Mouse (Mus musculus) CH12.LX (cell line): ENCODE measurements around the gene Vldlr. TPM values are rescaled to one million over a fixed set of nuclear protein-coding genes. Genes with fewer than 3 reads are reported as not detected.

ENCODE experiments used
- DNase-seq: peaks from one replicate; pipeline ENCODE4 v3.0.0-alpha.2; 2013; ENCODE audit errors: extremely low read depth
- H3K27ac ChIP-seq: 2 replicates; pipeline ENCODE4 v1.5.1; 2012; ENCODE audit warnings: low read depth, mild to moderate bottlenecking, control low read depth, moderate library complexity; ENCODE audit not compliant: insufficient read depth
- H3K27me3 ChIP-seq: replicated peaks from 2 replicates; pipeline ENCODE3; 2012; ENCODE audit warnings: inconsistent platforms
- H3K36me3 ChIP-seq, 2 experiments: replicated peaks in 1 of 2; 2 replicates each; pipeline versions ENCODE3 to v1.6.1; 2012; ENCODE audit warnings: inconsistent platforms in 1 of 2, low read length in 1 of 2, mild to moderate bottlenecking in 1 of 2, mixed read lengths in 1 of 2, moderate library complexity in 1 of 2; ENCODE audit not compliant: control insufficient read depth in 1 of 2, insufficient read depth in 1 of 2
- H3K4me1 ChIP-seq, 2 experiments: 2 replicates each; pipeline ENCODE4 v1.6.1; 2012; ENCODE audit warnings: inconsistent platforms in 1 of 2, moderate library complexity in 1 of 2; ENCODE audit not compliant: insufficient read depth in 2 of 2, control insufficient read depth in 1 of 2
- H3K4me2 ChIP-seq: 2 replicates; pipeline ENCODE4 v1.6.1; 2012; ENCODE audit warnings: low read depth, mild to moderate bottlenecking, control low read depth; ENCODE audit not compliant: poor library complexity, insufficient read depth, severe bottlenecking
- H3K4me3 ChIP-seq, 3 experiments: fragments of 150-350 bp in 1 of 3; sonication (generic) in 1 of 3; replicated peaks in 1 of 3; 2 replicates each; pipeline versions ENCODE3 to v1.5.1; 2011 to 2012; ENCODE audit warnings: low read depth in 2 of 3, low read length in 2 of 3, mild to moderate bottlenecking in 2 of 3, moderate library complexity in 2 of 3, control low read depth in 1 of 3, improper control_type of control experiment in 1 of 3, inconsistent platforms in 1 of 3, mixed read lengths in 1 of 3; ENCODE audit not compliant: poor library complexity in 1 of 3
- H3K79me2 ChIP-seq: replicated peaks from 2 replicates; pipeline ENCODE4 v1.6.1; 2012; ENCODE audit warnings: mild to moderate bottlenecking, moderate library complexity; ENCODE audit not compliant: control insufficient read depth, poor library complexity, insufficient read depth, severe bottlenecking; ENCODE audit errors: extremely low read depth
- H3K9ac ChIP-seq: 2 replicates; pipeline ENCODE4 v1.6.1; 2012; ENCODE audit warnings: low read depth, mild to moderate bottlenecking, control low read depth, moderate library complexity; ENCODE audit not compliant: insufficient read depth
- H3K9me3 ChIP-seq: replicated peaks from 2 replicates; pipeline ENCODE3; 2012; ENCODE audit warnings: low read length, inconsistent platforms, mixed read lengths
- BHLHE40 ChIP-seq: IDR thresholded peaks from 2 replicates; pipeline ENCODE4 v1.6.1; 2011; ENCODE audit warnings: mild to moderate bottlenecking, low read depth, low read length, improper control_type of control experiment
- CHD2 ChIP-seq: IDR thresholded peaks from 2 replicates; pipeline ENCODE4 v1.6.1; 2011; ENCODE audit warnings: low read length, improper control_type of control experiment
- EP300 ChIP-seq: IDR thresholded peaks from 2 replicates; pipeline ENCODE4 v1.6.1; 2011; ENCODE audit warnings: low read length, improper control_type of control experiment
- GABPA ChIP-seq: IDR thresholded peaks from 2 replicates; pipeline ENCODE4 v1.6.1; 2012; ENCODE audit warnings: low read depth, low read length, improper control_type of control experiment, inconsistent platforms; ENCODE audit not compliant: insufficient replicate concordance
- JUND ChIP-seq: conservative IDR thresholded peaks from 2 replicates; pipeline ENCODE4 v1.6.1; 2011; ENCODE audit warnings: low read depth, low read length, improper control_type of control experiment
- KAT2A ChIP-seq: IDR thresholded peaks from 2 replicates; pipeline ENCODE4 v1.6.1; 2012; ENCODE audit warnings: low read length, improper control_type of control experiment, inconsistent platforms; ENCODE audit not compliant: insufficient replicate concordance
- MAFK ChIP-seq: IDR thresholded peaks from 2 replicates; pipeline ENCODE4 v1.6.1; 2011; ENCODE audit warnings: low read length, improper control_type of control experiment; ENCODE audit not compliant: insufficient replicate concordance
- MEF2A ChIP-seq: IDR thresholded peaks from 2 replicates; pipeline ENCODE4 v1.6.1; 2014; ENCODE audit warnings: low read depth, mild to moderate bottlenecking, inconsistent platforms, low read length, improper control_type of control experiment, borderline replicate concordance
- MYC ChIP-seq: IDR thresholded peaks from 2 replicates; pipeline ENCODE4 v1.6.1; 2011; ENCODE audit warnings: low read depth, mild to moderate bottlenecking, improper control_type of control experiment, low read length
- NRF1 ChIP-seq: IDR thresholded peaks from 2 replicates; pipeline ENCODE4 v1.6.1; 2014; ENCODE audit warnings: low read depth, mild to moderate bottlenecking, inconsistent platforms, low read length, improper control_type of control experiment, moderate library complexity
- POLR2A ChIP-seq: IDR thresholded peaks from 2 replicates; pipeline ENCODE4 v1.6.1; 2011; ENCODE audit warnings: low read depth, mild to moderate bottlenecking, improper control_type of control experiment, low read length
- POLR2AphosphoS2 ChIP-seq: IDR thresholded peaks from 2 replicates; pipeline ENCODE4 v1.6.1; 2011; ENCODE audit warnings: low read depth, low read length, improper control_type of control experiment
- RCOR1 ChIP-seq: conservative IDR thresholded peaks from 2 replicates; pipeline ENCODE4 v1.6.1; 2012; ENCODE audit warnings: low read depth, mild to moderate bottlenecking, inconsistent platforms, low read length, improper control_type of control experiment
- SMC3 ChIP-seq: IDR thresholded peaks from 2 replicates; pipeline ENCODE4 v1.6.1; 2011; ENCODE audit warnings: low read depth, low read length, improper control_type of control experiment
- ZC3H11A ChIP-seq: IDR thresholded peaks from 2 replicates; pipeline ENCODE4 v1.6.1; 2012; ENCODE audit warnings: low read depth, mild to moderate bottlenecking, inconsistent platforms, low read length, improper control_type of control experiment
- ZNF384 ChIP-seq: IDR thresholded peaks from 2 replicates; pipeline ENCODE4 v1.6.1; 2012; ENCODE audit warnings: low read depth, low read length, improper control_type of control experiment, inconsistent platforms
- dilution Hi-C: fragments of 300-500 bp; cut with MboI; formaldehyde crosslinking; loops from 2 replicates; pipeline ENCODE4 v1.14.3; 2020; ENCODE audit warnings: low sequenced_read_pairs; ENCODE audit not compliant: extremely low pct_unique_long_range_greater_than_20kb, extremely low pct_ligation_motif_present
- in situ Hi-C: fragments of 300-500 bp; cut with MboI; formaldehyde crosslinking; loops from 3 replicates; pipeline ENCODE4 v1.14.3; 2019; ENCODE audit warnings: low sequenced_read_pairs, low pct_ligation_motif_present, low pct_unique_long_range_greater_than_20kb, mixed read lengths
- polyA plus RNA-seq: library from polyadenylated mRNA; unstranded; fragments of >175 nt; gene quantifications from 2 replicates; pipeline ENCODE4 v1.2.1, GENCODE M21; 2012; ENCODE audit warnings: low read depth; ENCODE audit not compliant: insufficient read length
- total RNA-seq, 2 experiments: library from RNA; depleted of rRNA; stranded (reverse); fragments of 300-350 nt in 1 of 2; fragments of >200 nt in 1 of 2; gene quantifications; 2 replicates each; pipeline ENCODE4 v1.2.3; 2012 to 2014

Vldlr gene
- total and polyA plus RNA-seq, 3 experiments, result not detected

GRCm38 (mm10) chr19:27255678-27256077 is 39.4 kb downstream of the Vldlr start:
- H3K4me2 ChIP-seq, result no peak overlapping the region
- TF ChIP-seq MAFK (peak; percentile 85), JUND (no peak)
- dilution Hi-C loops, result no loop called here
- DNase-seq, result no peak
- no peak overlapping the region for H3K27ac ChIP-seq
- peaks cover 0 to 5% of the 10 kb centered on the region in 2 experiments; a peak in 1 of 4 replicates for H3K4me1 ChIP-seq
- H3K27me3 ChIP-seq, result no peaks in the 10 kb centered on the region
- no peaks in the 10 kb centered on the region for H3K9me3 ChIP-seq
- no peak overlapping the region for H3K9ac ChIP-seq
- H3K4me3 ChIP-seq, result no peak overlapping the region
- no peaks in the 10 kb centered on the region for H3K36me3 ChIP-seq
- in situ Hi-C loops, result no loop called here
- no peaks in the 10 kb centered on the region for H3K79me2 ChIP-seq

GRCm38 (mm10) chr19:27260102-27260501 is 43.8 kb downstream of the Vldlr start:
- in situ Hi-C loops, result no loop called here
- Histone ChIP-seq H3K27me3 (no peaks in the 10 kb centered on the region), H3K27ac (no peak overlapping the region), H3K4me2 (no peak overlapping the region), H3K9me3 (no peaks in the 10 kb centered on the region)
- TF ChIP-seq BHLHE40 (no peak), GABPA (no peak), SMC3 (no peak), MEF2A (no peak), MYC (no peak), EP300 (no peak), NRF1 (no peak), RCOR1 (no peak), POLR2AphosphoS2 (no peak), ZC3H11A (no peak), CHD2 (no peak), KAT2A (no peak), POLR2A (no peak), JUND (no peak), ZNF384 (no peak)
- TF ChIP-seq, all 38 proteins: peak for 0
- H3K36me3 ChIP-seq, result no peaks in the 10 kb centered on the region
- dilution Hi-C loops, result no loop called here
- H3K4me1 ChIP-seq, result peaks cover 3 to 16% of the 10 kb centered on the region in 2 experiments; a peak in 2 of 4 replicates
- no peak overlapping the region for H3K4me3 ChIP-seq
- H3K79me2 ChIP-seq, result no peaks in the 10 kb centered on the region
- H3K9ac ChIP-seq, result no peak overlapping the region
- DNase-seq, result no peak
